Mouse (Mus musculus) ovary, postnatal 14 days (tissue): ENCODE data around the gene Grin1.
A peak's percentile ranks its signal among the peaks of the same experiment; 100 is the strongest.

Experiments
- DNase-seq: peaks from one replicate; pipeline ENCODE4 v3.0.0; 2022; ENCODE audit warnings: low spot score

Grin1 gene

DNA sequence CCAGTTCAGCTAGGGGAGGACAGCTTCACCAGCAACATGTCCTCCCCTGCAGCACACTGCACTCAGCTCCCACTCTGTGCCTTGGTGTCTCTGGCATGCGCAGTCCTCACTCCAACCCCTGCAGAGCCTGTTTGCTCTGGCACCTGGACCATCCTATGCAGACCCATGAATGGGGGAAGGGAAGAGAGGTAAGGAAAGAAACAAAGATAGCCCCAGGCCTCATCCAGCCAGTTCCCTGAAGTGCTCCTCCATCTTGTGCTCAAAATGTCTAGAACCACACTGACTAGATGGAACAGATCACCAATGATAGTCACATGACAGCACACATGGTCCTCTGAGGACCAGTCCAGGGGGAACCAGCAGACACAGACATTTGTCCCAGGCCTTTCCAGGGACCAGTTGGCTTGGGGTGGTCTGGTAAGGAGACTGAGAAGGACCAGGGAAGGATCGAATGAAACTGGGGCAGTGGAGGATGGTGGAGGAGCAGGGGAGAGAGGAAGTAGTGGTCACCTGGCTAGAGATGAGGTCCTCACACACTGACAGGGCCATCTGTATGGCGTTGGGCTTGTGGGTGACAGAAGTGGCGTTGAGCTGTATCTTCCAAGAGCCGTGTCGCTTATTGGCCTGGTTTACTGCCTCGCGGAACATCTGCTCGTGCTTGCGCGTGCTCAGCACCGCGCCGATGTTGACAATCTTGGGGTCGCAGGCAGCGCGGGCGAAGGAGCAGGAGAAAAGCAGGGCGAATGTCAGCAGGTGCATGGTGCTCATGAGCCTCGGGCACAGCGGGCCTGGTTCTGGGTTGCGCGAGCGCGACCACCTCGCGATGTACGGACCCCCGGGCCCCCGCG, 644 bp downstream of the Grin1 start:
- DNase-seq = no peak

DNA sequence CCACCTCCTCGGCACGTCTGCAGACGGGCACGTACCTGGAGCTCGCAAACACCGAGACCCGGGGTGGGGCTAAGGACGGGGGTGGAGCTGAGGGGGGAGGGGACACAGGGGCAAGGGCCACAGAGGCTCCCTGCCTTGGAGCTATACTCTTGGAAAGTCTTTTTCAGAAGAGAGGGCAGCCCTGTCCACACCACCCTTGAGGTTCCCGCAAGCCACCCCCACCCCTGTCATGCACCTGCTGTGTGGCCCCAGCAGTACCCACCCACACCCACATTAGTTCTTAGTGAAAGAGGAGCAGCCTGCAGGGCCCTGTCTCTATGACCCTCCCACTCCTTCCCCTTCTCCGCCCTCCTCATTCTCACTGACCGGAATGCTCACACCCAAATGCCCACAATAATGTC, 7.5 kb downstream of the Grin1 start:
- DNase-seq = no peak

DNA sequence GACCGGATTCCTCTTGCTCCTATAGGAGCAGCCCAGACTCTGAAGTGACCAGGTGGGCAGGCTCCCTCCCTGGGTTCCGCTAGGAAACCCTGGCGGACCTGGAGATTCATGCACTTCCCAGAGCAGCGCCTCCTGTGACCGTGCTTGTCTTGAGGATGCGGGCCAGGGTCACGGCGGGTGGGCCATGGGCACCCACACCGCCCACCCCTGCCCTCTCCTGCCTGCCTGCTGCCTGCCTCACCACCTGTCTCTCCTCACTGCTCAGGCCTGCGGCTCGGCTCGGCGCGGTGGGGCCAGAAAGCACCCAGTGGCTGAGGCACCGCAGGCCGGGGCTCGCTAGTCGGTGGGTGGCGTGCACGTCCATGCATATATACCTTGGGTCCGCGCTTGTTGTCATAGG, 8.0 kb downstream of the Grin1 start:
- DNase-seq = no peak

DNA sequence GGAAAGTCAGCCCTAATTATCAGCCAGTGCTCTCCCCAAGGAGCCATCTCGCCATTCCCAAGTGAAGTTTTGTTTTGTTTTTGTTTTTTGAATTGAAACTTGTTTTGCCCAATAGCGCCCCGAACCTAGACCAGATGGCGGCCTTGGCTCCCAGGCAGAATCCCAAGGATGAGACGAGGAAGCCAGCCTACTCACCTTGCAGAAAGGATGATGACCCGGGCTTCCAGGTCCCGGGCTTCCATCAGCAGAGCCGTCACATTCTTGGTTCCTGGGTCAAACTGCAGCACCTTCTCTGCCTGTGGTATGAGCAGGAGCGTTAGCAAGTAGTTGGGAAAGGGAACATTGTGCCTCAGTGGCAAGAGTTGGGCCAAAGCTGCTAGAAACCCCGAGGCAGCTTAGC, 8.8 kb downstream of the Grin1 start:
- DNase-seq = no peak

DNA sequence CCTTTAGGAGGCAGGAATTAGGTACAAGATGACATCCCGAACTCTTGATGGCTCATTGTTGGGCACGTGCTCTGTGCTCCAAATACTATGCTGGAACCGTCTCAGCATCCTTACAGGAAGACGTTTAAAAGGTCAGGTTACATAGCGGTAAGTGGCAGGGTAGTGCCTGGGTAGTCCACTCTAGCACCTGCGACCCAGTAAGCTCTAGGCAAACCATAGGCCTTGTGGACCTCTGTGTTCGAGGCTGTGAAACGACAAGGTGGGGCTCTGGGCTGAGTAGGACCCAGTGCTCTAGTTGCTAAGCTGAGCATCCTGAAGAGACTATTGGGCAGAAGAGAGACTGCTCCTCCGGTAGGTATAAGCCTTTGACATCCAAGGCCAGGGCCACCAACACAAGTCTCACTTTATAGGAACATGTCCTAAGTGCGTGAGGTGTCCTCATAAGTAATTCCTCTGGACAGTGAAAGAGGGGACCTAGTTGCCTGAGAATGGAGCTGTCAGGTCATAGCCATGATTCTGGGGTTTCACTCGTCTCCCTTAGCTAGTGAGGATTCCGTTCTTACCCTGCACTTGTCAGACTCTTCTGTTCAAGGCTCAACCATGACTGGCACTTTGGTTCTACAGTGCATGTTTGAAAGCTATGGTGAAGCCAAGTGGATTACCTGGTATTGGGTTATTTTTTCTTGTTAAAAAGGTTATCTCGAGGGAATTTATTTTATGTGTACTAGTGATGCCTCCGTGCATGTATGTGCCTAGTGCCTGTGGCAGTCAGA, 13.2 kb downstream of the Grin1 start:
- DNase-seq = no peak

DNA sequence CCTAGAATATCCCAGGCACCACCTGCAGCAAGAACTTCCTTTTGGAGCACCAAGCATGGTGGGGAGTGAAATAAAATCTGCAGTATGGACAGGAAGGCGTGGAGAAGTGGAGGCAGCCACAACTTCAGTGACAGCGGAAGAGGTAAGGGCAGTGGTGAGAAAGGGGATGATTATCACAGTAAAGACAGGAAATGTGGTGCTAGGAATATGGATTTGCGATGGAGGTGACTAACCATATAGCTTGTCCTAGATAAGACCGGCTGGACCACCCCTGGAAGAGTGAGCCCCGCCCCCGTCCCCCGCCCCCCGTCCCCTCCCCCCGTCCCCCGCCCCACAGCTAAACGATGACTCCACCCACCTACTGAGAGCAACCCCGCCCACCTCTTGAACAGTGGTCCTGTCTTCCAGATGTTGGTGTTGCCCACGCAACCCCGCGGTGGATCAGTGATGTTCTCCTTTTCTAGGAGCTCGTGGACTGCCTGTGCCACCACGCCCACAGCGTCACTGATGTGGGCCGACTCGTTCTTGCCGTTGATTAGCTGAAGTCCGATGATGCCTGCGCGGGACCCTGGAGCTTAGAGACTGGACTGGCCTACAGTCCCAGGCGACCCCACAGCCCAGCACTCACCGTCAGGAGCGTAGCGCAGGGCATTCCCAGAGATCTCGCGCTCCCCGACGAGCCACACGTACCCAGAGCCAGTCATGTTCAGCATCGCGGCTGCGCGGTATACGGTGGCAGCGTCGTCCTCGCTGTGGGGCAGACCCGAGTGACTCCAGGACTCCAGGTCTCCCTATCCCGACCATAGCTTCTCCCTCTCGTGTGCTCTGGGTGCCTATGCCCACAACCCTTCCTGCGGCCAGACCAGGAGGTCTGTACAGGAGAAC, 14.1 kb downstream of the Grin1 start:
- no peak for DNase-seq

DNA sequence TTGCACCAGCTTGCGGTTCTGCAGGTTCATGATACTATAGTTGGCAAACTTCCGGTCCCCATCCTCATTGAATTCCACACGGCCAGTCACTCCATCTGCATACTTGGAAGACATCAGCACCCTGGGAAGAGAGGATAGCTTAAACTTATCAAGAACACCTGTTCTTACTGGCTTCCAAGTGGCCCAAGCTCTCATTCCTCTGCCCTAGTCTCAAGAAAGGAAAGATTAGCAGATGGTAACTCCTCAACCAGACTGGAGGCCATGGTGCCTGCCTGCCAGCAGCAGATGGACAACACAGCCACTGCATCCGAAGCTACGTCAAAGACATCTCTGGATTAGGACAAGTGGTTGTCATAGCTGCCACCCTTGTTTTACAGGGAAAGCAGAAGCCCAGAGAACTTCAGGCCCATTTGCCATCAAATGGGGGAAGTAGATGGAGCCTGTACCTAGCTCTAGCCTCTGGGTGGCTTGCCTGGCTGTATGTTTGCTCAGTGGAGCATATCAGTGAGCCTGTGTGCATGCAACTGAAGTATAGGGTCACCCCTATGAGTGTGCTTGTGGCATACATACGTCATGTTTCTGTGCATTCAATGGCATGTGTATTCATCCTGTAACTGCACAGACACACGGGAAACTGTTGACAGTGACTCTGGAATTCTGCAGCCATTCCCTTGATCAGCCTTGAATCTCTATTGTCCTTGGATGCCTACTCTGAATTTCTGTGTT, 14.9 kb downstream of the Grin1 start:
- DNase-seq = no peak

DNA sequence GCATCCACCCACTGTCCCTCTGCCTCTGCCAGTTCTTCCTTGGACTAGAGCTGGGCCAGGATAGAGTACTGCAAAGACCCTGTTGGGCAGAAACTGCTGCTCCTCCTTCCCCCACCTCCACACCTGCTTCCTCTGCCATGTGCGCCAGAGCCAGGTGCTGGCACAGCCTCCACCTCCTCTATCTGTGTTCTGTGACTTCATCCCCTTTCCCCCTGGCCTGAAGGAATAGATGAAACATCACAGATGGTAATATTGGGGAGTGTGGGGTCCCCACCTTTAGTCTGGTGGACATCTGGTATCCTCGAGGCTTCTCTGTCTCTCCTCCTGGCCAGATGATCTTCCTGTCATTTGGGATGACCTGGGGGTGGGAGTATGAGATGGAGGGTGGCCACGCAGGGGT, 15.5 kb downstream of the Grin1 start:
- DNase-seq = no peak

DNA sequence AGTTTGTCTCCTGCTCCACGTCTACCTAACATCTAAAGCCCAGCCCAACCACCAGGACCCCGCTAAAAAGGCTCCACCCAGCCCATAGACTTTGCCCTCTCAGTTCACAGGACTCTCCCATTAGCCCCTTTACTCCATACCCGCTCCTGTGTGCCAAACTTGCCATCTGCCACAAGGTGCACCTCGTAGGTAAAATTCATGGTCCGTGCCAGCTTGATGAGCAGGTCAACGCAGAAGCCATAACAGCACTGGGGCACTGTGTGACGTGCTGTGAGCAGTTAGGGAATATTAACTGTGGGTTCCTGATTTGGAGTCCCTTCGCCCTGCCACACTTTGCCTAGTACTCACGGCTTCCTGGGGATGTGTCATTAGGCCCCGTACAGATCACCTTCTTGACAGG, 20.9 kb downstream of the Grin1 start:
- DNase-seq = no peak

DNA sequence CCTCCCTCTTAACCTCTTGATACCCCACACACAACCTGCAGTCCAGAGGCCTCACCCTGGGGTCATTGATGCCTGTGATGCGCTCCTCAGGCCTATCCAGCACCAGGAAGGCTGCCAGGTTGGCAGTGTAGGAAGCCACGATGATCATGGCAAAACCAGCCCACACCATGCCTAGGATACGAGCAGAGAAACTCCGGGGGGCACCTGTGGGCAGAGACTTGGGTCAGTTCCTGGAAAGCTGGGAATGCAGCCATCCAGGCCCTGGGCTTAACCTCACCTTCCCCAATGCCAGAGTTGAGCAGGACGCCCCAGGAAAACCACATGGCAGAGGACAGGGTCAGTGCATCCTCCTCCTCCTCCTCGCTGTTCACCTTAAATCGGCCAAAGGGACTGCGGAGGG, 21.9 kb downstream of the Grin1 start:
- DNase-seq = no peak

DNA sequence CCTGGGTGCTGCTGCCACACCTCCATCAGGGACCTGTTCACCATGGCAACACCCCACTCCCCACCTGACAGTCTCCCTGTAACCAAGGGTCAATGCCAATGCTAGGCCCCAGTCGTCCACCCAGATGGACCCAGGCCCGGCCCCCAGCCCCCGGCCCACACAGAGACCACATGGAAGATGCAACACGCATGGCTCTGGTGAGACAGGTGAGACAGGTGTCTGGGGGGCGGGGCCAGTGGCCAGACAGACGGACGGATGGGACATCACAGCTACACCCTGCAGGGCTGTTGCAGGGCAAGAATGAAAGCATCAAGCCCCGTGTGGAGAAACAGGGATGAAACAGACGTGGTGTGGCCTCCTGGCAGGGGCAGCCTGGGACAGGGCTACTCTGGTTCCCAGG, 25.3 kb downstream of the Grin1 start:
- no peak for DNase-seq

DNA sequence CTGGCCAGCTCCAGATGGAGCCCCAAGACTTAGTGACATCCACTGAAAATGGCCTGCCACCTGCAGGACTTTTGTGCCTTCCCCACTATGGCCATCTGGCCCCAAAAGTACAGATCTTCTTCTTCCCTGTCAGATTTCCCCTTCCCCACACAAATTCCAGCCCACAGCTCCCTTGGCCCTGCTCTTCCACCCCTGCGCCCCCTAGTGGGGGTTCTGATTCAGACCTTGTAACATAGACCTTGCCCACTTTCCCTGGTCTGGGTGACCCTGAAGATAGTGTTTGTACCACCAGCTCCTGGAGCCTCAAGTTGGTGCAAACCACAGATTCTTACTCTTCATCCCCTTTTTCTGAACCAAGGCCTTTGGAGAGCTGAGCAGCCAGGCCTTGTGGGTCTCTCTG, 26.1 kb downstream of the Grin1 start:
- peak; percentile 72 for DNase-seq

DNA sequence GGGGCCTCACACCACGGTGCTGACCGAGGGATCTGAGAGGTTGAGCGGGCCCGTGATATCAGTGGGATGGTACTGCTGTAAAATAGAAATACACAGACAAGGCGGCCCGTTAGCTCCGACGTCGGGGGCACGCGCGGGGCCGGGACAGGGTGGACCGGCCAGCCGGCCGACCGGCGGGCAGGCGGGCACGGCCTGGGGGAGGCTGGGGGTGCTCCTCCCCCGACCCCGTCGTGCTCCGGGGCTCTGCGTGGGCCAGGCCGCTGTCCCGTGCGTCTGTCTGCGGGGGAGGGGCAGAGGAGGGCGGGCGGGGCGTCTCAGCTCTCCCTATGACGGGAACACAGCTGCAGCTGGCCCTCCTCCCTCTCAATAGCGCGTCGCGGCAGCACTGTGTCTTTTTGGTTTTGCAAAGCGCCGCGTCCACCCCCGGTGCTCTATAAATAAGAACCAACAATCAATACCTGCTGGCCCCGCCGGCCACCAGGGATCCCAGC, 26.9 kb downstream of the Grin1 start:
- no peak for DNase-seq

DNA sequence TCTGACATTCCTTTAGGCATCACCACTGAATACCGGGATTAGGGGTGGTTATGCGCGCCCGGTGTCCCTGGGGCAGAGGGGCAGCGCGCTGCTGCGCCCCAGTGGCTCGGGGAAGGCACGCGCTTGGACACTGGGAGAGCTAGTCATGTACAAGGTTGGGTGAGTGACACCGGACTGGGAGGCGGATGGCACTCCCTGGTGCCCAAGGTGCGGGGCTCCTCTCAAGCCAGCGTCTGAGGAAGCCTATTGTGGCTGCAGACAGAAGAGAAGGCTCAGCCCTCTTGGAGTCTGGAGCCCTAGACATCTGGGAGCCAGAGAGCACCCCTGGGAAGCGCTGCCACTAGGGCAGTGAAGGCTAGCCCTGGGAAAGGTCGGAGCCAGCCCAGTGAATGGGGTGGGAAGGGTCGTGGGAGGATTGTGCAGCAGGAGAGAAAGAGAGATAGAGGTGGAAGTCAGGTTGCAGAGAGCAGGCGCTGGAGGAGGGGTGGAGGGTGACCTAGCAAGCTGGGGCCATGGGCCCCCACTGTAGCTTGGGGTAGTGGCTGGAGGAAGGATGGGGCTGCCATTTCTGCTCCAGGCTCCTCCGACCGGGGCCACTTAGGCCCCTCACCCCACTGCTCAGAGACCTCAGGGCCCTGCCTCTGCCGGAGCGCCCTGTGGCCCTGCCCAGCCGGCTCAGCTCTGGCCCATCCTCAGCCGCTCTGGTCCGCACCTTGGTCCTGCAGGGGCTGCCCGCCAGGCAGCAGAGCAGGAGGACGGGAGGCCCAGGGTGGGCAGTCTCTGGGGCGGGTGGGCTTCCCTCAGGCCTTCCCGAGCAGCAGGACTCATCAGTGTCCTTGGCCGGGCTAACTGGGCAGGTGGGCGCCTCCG, 27.6 kb downstream of the Grin1 start:
- DNase-seq = no peak

DNA sequence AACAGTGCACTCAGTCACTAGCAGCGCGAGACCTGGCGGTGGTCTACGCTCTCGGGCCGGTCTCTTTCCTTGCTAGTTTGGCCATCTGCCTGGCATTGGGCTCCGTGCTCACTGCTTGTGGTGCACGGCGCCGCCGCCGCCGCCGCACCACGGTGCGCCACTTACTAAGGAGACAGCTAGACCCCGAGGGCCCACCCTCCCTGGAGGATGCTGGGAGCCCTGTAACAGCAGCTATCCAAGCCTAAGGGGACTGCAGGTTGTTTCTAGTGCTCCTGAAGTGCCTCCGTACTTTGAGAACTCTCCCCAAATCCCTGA, 28.2 kb downstream of the Grin1 start:
- no peak for DNase-seq

DNA sequence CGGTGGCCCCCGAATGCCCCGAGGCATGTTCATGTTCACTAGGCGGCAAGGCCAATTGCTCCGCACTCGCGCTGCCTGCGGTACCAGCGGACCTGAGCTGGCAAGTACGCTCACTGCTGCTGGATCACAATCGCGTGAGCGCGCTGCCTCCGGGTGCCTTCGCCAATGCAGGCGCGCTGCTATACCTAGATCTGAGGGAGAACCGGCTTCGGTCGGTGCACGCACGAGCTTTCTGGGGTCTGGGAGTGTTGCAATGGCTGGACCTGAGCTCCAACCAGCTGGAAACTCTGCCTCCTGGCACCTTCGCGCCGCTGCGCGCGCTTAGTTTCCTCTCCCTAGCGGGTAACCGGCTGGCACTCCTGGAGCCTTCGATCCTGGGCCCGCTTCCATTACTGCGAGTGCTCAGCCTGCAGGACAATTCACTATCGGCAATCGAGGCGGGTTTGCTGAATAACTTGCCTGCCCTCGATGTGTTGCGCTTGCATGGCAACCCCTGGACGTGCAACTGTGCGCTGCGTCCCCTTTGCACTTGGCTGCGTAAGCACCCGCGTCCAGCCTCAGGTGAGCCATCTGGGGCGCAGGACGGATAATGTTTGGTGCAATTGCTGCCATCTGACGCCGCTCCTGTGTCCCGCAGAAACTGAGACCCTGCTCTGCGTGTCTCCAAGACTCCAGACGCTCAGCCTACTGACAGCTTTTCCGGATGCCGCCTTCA, 28.7 kb downstream of the Grin1 start:
- no peak for DNase-seq

DNA sequence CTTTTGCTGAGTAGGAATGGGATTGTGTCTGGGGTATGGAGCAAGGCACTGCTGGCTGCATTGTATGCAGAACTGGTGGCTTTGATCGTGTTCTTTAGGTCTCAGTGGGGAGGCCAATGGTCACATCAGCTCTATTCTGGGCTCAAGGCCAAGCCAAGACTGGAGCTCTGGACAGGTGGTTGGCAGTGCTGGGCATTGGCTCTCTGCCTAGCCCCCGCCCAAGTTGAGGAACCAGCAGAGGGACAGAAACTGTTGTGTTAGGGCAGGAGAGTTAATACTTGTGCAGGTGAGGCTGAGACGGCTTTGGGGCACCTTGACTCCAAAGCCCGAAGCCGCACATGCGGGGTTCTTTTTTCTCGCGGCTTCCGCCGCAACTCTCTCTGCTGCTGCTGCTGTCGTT, 29.3 kb downstream of the Grin1 start, which contains the start of gene Lrrc26:
Gene Lrrc26, plus strand, starts transcription at position 265 of the 400 bp plus-strand sequence.
- no peak for DNase-seq

DNA sequence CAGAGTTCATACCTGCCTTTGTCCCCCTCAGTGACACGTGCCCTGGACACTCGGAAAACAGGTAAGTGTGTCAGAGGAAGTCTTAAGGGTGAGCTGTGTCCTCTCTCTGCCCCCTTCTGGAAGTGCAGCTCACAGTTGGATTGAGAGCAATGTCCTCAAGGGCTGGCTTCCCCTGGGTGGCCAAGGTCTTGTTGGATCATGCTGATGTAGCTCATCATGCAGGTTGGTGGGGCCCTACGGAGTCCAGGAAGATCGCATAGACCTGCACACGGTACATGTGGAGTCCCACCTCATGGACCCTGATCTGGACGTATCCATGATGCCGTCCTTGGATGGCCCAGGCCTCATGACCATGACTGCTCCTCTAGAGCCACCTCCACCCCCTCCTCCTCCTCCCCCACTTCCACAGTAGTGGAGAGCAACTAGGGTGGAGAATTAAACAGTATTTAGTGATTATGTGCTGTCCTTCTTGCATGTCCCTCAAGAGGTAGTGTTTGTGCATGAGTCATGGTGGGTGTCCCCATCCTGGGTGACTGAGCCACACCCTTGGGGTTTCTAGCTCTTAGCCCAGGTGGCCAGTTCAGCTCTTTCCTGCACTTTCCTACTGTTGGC, 30.1 kb downstream of the Grin1 start:
- DNase-seq = no peak

DNA sequence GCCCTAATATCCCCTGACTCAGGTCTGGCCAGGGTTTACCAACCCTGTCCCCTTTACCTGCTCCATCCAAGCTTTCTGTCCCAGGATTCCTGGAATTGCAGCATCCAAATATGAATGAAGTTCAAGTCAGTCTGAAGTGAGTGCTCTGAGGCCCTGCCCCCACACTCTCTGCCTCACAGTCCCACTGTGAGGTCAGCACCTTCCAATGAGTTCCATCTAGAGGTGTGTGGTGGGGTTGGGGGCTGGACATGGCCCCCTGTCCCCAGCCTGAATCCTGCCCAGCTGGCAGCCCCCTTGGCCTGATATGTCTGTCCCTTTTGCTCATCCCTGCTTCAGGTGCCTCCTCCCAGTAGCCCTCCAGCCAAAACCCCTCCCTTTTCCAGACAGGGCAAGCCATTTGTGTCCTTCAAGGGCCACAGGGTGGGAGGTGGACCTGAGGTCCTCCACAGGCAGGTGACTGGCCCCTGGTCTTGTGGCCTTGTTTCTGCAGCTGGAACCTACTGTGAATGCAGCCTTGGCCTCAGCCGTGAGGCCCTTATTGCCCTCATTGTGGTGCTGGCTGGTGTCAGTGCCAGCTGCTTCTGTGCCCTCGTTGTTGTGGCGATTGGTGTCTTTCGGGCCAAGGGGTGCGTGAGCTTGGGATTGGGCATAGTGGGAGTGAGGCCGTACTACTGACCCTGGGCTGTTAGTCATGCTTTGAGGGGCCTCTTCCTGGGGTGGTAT, 30.9 kb downstream of the Grin1 start, which contains the start of gene Tmem210:
Gene Tmem210, plus strand, starts transcription at position 219 of the 723 bp plus-strand sequence.
- DNase-seq = no peak
